Mouse (Mus musculus): ENCODE measurements at regions not wholly inside any gene's neighbourhood (a gene's known extent, or its start where the extent isn't known, plus 50 kb on each side); places are given as distances from the start of the nearest gene placed in this dataset.

GRCm38 (mm10) chr1:156994644-156995016, 55.2 kb upstream of the Ralgps2 start:
- H3K27ac ChIP-seq = no peak overlapping the region
- no peaks in the 10 kb centered on the region for H3K27me3 ChIP-seq (ENCODE audit: insufficient read depth, poor library complexity, severe bottlenecking)
- peaks cover 25% of the 10 kb centered on the region for H3K4me1 ChIP-seq
- no peak overlapping the region for H3K4me3 ChIP-seq
- no peaks in the 10 kb centered on the region for H3K36me3 ChIP-seq
- WGBS = 89% methylated on average over 2 of the region's 2 CpGs
- DNase-seq (ENCODE audit: low spot score) = no peak
- H3K9me3 ChIP-seq = no peaks in the 10 kb centered on the region

GRCm38 (mm10) chr1:156994005-156994643, 54.7 kb upstream of the Ralgps2 start:
- DNase-seq (ENCODE audit: low spot score) = no peak
- H3K9me3 ChIP-seq = no peaks in the 10 kb centered on the region
- H3K27ac ChIP-seq = peak overlapping the region; percentile 60; the same call in 1 of the 2 replicates
- no peak overlapping the region for H3K4me3 ChIP-seq
- peaks cover 25% of the 10 kb centered on the region for H3K4me1 ChIP-seq
- H3K27me3 ChIP-seq (ENCODE audit: insufficient read depth, poor library complexity, severe bottlenecking) = no peaks in the 10 kb centered on the region
- no peaks in the 10 kb centered on the region for H3K36me3 ChIP-seq
- WGBS = 56% methylated on average over 15 of the region's 15 CpGs

- Histone ChIP-seq H3K27ac (no peak overlapping the region), H3K4me1 (peaks cover 26% of the 10 kb centered on the region), H3K4me3 (no peak overlapping the region), H3K9me3 (no peaks in the 10 kb centered on the region), H3K27me3 (ENCODE audit: insufficient read depth, poor library complexity, severe bottlenecking) (no peaks in the 10 kb centered on the region), H3K36me3 (no peaks in the 10 kb centered on the region)
- WGBS = 72% methylated on average over 3 of the region's 3 CpGs
- DNase-seq (ENCODE audit: low spot score) = no peak
Measured at GRCm38 (mm10) chr1:156993105-156993504, 53.7 kb upstream of the Ralgps2 start.

GRCm38 (mm10) chr1:156992536-156992935, 53.1 kb upstream of the Ralgps2 start:
- peaks cover 29% of the 10 kb centered on the region for H3K4me1 ChIP-seq
- no peak overlapping the region for H3K27ac ChIP-seq
- H3K36me3 ChIP-seq = no peaks in the 10 kb centered on the region
- H3K4me3 ChIP-seq = no peak overlapping the region
- H3K27me3 ChIP-seq (ENCODE audit: insufficient read depth, poor library complexity, severe bottlenecking) = no peaks in the 10 kb centered on the region
- DNase-seq (ENCODE audit: low spot score) = no peak
- WGBS = 69% methylated on average over 2 of the region's 2 CpGs
- no peaks in the 10 kb centered on the region for H3K9me3 ChIP-seq

GRCm38 (mm10) chr1:156990567-156991494, 51.4 kb upstream of the Ralgps2 start:
- Histone ChIP-seq H3K36me3 (no peaks in the 10 kb centered on the region), H3K9me3 (no peaks in the 10 kb centered on the region), H3K27ac (no peak overlapping the region), H3K4me3 (no peak overlapping the region), H3K4me1 (peaks cover 44% of the 10 kb centered on the region), H3K27me3 (ENCODE audit: insufficient read depth, poor library complexity, severe bottlenecking) (no peaks in the 10 kb centered on the region)
- DNase-seq (ENCODE audit: low spot score) = no peak
- 73% methylated on average over 14 of the region's 14 CpGs for WGBS

GRCm38 (mm10) chr1:156990112-156990511, 50.7 kb upstream of the Ralgps2 start:
- WGBS = 70% methylated on average over 9 of the region's 9 CpGs
- H3K27me3 ChIP-seq (ENCODE audit: insufficient read depth, poor library complexity, severe bottlenecking) = no peaks in the 10 kb centered on the region
- no peak for DNase-seq (ENCODE audit: low spot score)
- H3K4me1 ChIP-seq = peaks cover 49% of the 10 kb centered on the region
- H3K4me3 ChIP-seq = no peak overlapping the region
- no peaks in the 10 kb centered on the region for H3K36me3 ChIP-seq
- H3K27ac ChIP-seq = peak overlapping the region; percentile 1; the same call in 1 of the 2 replicates
- H3K9me3 ChIP-seq = no peaks in the 10 kb centered on the region

GRCm38 (mm10) chr1:156989149-156989785, 49.8 kb upstream of the Ralgps2 start:
- H3K4me3 ChIP-seq = no peak overlapping the region
- peak overlapping the region; percentile 24; the same call in 1 of the 2 replicates for H3K27ac ChIP-seq
- H3K9me3 ChIP-seq = no peaks in the 10 kb centered on the region
- H3K36me3 ChIP-seq = no peaks in the 10 kb centered on the region
- H3K27me3 ChIP-seq (ENCODE audit: insufficient read depth, poor library complexity, severe bottlenecking) = no peaks in the 10 kb centered on the region
- no peak for DNase-seq (ENCODE audit: low spot score)
- 82% methylated on average over 10 of the region's 10 CpGs for WGBS
- H3K4me1 ChIP-seq = peaks cover 46% of the 10 kb centered on the region

Measured in heart, embryonic 10.5 days (tissue).